Mouse (Mus musculus) stomach, postnatal 0 days (tissue): Measurements from ENCODE around the gene AC153137.1. TPM values are rescaled to one million over a fixed set of nuclear protein-coding genes. Genes with fewer than 3 reads are reported as not detected.

Experiments
- ATAC-seq: fragments of 200-750 bp; cut with Nextera tagmentation; 2 replicates; pipeline ENCODE4 v1.8.0; 2017; ENCODE audit not compliant: low FRiP score, low TSS enrichment
- DNase-seq: peaks from one replicate; pipeline ENCODE4 v3.0.0-alpha.2; 2016; ENCODE audit warnings: low spot score
- H3K27ac ChIP-seq: fragments of 300-500 bp; sonication (generic); replicated peaks from 2 replicates; pipeline ENCODE4 v1.5.1; 2014; ENCODE audit warnings: mild to moderate bottlenecking, control low read depth
- H3K27me3 ChIP-seq: fragments of 300-500 bp; sonication (generic); 2 replicates; pipeline ENCODE4 v1.6.1; 2014; ENCODE audit warnings: low read length; ENCODE audit not compliant: control insufficient read depth, insufficient read depth
- H3K36me3 ChIP-seq: fragments of 300-500 bp; sonication (generic); 2 replicates; pipeline ENCODE4 v1.6.1; 2014; ENCODE audit warnings: low read length, mixed read lengths; ENCODE audit not compliant: control insufficient read depth, insufficient read depth
- H3K4me1 ChIP-seq: fragments of 300-500 bp; sonication (generic); replicated peaks from 2 replicates; pipeline ENCODE4 v1.6.1; 2014; ENCODE audit warnings: antibody characterized with exemption; ENCODE audit not compliant: control insufficient read depth, insufficient read depth
- H3K4me2 ChIP-seq: fragments of 300-500 bp; sonication (generic); replicated peaks from 2 replicates; pipeline ENCODE4 v1.6.1; 2014; ENCODE audit warnings: low read depth, mild to moderate bottlenecking, control low read depth, moderate library complexity
- H3K4me3 ChIP-seq: fragments of 300-500 bp; sonication (generic); 2 replicates; pipeline ENCODE4 v1.5.1; 2014; ENCODE audit warnings: low read depth, low read length, control low read depth
- H3K9ac ChIP-seq: fragments of 300-500 bp; sonication (generic); 2 replicates; pipeline ENCODE4 v1.6.1; 2014; ENCODE audit warnings: mild to moderate bottlenecking, low read length, control low read depth, mixed read lengths
- H3K9me3 ChIP-seq: fragments of 300-500 bp; sonication (generic); 2 replicates; pipeline ENCODE4 v1.6.1; 2016; ENCODE audit warnings: low read length; ENCODE audit not compliant: control insufficient read depth
- CTCF ChIP-seq: IDR thresholded peaks from 2 replicates; pipeline ENCODE4 v1.5.1; 2016; ENCODE audit warnings: antibody characterized with exemption, low read depth, mild to moderate bottlenecking, moderate library complexity
- EP300 ChIP-seq: optimal IDR thresholded peaks from 2 replicates; pipeline ENCODE3; 2016; ENCODE audit warnings: antibody characterized with exemption
- WGBS: fragments of 180-500 bp; shearing (Covaris S2); extraction: QIAGEN DNeasy Blood & Tissue Kit; methylation state at CpG from one replicate; pipeline ENCODE4 v1.1.7; 2014; 5-methylcytosine and 5-hydroxymethylcytosine counted together
- polyA plus RNA-seq: library from polyadenylated mRNA; unstranded; fragments of >200 nt; fragmentation: Nextera tagmentation; extraction: Ambion mirVana; gene quantifications from 2 replicates; pipeline ENCODE4 v1.2.1, GENCODE M21; 2015

The AC153137.1 gene
- polyA plus RNA-seq, 1 experiment from 2014 or later, result not detected

- H3K9me3 ChIP-seq, result no peaks in the 10 kb centered on the region
- WGBS, result 85% methylated on average over 2 of the region's 2 CpGs
Observed at GRCm38 (mm10) chr1:30930194-30930593, 47.6 kb downstream of the AC153137.1 start.

More at GRCm38 (mm10) chr1:30930194-30930593, 47.6 kb downstream of the AC153137.1 start:
- TF ChIP-seq EP300 (no peak), CTCF (no peak)
- Histone ChIP-seq H3K4me3 (no peak overlapping the region), H3K36me3 (no peaks in the 10 kb centered on the region), H3K4me1 (no peaks in the 10 kb centered on the region), H3K27me3 (no peaks in the 10 kb centered on the region), H3K27ac (no peak overlapping the region), H3K4me2 (no peak overlapping the region), H3K9ac (no peak overlapping the region)
- DNase-seq, result no peak
- ATAC-seq, result no peak

Other genes with a start within 250 kb of the AC153137.1 start
- gene Phf3, start 104.0 kb downstream of the AC153137.1 start, polyA plus RNA-seq, result 12.8 and 15.0 TPM in 2 replicates
- gene Lgsn, start 198.4 kb upstream of the AC153137.1 start, polyA plus RNA-seq, result not detected in 2 replicates
- gene 4931428L18Rik, start 244.7 kb upstream of the AC153137.1 start, polyA plus RNA-seq, result 0.16 and 0.17 TPM in 2 replicates
- gene Pih1d3, start 244.9 kb upstream of the AC153137.1 start, polyA plus RNA-seq, result not detected in 2 replicates